Mouse (Mus musculus): ENCODE measurements around the gene Dirc2.

Dirc2 gene

DNA sequence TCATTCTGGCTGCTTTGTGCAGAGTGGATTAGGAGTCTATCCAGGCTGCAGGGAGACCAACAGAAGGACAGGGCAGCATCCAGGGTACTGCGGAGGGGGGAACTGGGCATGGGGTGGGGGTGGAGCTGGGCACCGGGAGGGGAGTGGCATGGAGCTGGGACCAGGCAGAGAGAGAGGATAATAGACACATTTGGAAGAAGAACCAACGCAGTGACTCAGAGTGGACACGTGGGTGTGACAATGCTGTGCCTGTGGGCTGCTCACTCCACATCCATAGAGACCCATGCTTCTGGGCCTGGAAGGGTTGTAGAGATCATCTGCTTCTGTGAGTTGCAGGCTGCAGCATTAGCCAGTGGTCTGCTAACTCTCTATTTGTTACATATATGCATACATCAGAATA is 120.3 kb downstream of the Dirc2 start:
- in situ Hi-C loops (cut with MboI; ENCODE audit: low pct_unique_long_range_greater_than_20kb in 1 of 2, low sequenced_read_pairs in 2 of 2, unreplicated experiment in 1 of 2): no loop called here
